Mouse (Mus musculus): ENCODE data around the gene Nrm.

DNA sequence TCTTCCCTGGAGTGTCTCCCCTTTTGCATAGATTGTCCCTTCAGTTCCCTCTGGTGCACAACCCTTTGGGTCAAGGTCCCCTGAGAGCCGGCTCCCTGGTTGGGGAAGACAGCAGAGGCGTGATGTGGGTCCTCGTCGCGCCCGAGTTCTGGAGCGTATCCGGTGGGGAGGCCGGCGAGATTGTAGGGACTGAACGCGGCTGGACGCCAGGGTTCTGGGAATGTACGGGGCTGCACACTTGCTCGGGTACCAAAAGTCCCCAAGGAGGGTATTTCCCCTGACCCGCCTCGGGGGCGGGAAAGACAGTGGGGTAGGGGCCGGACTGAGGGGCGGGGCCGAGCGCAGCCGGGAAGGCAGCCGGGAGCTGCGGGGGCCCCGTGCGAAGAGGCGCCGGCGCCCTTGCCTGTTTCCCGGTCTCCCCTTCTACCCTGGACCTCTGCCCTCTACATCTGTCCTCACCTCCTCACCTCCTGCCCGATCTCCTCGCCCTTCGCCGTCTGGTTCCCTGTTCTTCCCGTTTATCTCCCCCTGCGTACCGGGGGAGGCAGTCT is 5.2 kb downstream of the Nrm start:
- no peak; the same call in 1 of the 2 replicates for TF ChIP-seq EP300 (IDR thresholded peaks at IDR 0.05; ENCODE audit: insufficient read depth, low read depth, low read length)
- peak; percentile 72 for TF ChIP-seq POLR2A (IDR thresholded peaks at IDR 0.05; ENCODE audit: insufficient read depth, low read depth, low read length)

Data from heart, adult 2 months (tissue).